Mouse (Mus musculus): Measurements from ENCODE around the gene Plcg2. TPM values are rescaled to one million over a fixed set of nuclear protein-coding genes. Genes with fewer than 3 reads are reported as not detected.

The Plcg2 gene
- polyA plus RNA-seq, 1 experiment from 2014 or later: 1.3 TPM

DNA sequence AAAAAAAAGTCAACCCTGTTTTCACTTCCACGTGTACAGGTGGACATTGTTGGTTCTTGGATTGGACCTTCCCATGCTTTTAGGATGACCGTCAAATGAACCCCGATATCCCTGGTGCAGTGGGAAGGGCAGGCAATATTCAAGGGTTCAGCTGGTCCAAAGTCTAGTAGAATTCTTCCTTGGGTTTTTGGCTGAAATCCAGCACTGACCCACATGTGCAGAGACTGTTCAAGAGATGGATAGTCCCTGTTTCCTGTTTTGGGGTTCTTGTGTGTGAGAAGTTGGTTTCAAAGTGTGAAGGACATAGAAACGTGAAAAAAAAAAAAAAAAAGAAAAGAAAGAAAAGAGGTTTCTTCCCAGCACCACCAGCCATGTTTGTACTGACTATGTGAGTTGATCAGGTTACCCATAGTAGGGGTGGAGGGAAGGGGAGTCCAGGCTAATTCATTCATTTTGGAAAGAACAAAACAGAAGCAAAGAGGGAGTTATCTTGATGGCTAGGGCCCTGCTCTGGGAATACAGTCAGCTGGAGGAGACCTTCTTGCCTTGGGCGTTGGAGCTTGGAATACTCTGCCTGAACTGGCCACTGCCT, 2.2 kb downstream of the Plcg2 start:
- no peaks in the 10 kb centered on the region for H3K9me3 ChIP-seq (ENCODE audit: control insufficient read depth, low read length)
- no peak overlapping the region for H3K4me2 ChIP-seq (ENCODE audit: low read length)
- WGBS: 85% methylated on average over 5 of the region's 5 CpGs
- H3K9ac ChIP-seq (ENCODE audit: low read depth, low read length): no peak overlapping the region
- H3K27me3 ChIP-seq (replicated peaks; ENCODE audit: control insufficient read depth, insufficient read depth, low read length): peaks cover 12% of the 10 kb centered on the region
- no peak overlapping the region for H3K27ac ChIP-seq (ENCODE audit: low read depth, low read length)
- peaks cover 9% of the 10 kb centered on the region for H3K4me1 ChIP-seq (ENCODE audit: control insufficient read depth, insufficient read depth, low read depth, low read length)
- ATAC-seq: no peak
- no peak overlapping the region for H3K4me3 ChIP-seq (ENCODE audit: low read length)
- no peaks in the 10 kb centered on the region for H3K36me3 ChIP-seq (ENCODE audit: control insufficient read depth, insufficient read depth, low read length)

DNA sequence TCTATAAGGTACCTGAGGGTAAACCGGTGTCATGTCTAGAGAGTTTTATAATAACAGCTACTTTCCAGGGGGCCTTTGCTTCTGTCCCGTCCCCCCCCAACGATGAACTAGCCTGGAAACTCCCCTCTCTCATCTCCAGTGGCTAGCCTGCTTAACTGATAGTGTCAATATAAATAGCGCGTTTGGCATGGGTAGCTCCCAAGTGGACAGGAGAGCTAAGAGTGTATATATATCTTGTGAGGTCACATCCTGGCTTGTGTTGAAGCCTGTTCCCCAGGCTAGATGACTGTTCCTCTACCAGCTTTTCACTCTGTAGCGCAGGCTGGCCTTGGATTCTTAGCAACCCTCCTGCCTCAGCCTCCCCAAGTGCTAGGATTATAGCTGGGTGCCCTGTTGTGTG, 3.2 kb downstream of the Plcg2 start:
- peaks cover 9% of the 10 kb centered on the region for H3K4me1 ChIP-seq (ENCODE audit: control insufficient read depth, insufficient read depth, low read depth, low read length)

DNA sequence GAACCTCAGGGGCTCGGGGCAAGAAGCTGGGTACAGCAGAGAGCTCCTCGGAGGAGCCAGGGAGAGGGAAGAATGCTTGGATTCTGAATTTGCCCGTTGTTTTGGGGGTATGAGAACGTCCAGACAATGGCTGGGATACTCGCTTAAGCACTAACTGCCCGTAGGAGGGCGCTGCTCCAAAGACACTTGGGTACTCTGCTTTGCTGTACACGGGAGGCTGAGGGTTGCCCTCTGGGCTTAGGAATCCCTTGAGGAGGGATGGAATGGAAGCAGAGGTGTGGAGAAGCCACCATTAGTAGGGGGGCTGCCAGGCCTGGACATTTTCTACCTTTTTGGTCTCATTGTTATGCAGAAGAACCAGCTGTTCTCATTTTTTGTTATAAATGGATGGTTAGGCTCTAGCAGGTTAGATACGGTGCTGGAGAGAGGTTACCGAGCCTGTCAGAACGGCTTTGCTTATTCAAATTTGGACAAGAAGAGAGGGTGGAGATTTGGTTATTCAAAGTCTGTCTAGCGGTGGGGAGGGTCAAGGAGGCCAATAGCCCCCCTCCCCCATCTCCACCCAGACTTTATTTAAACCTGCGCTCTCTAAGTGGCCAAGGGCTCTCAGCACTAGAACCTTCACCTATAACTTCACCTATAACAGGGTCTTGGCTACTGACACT, 5.4 kb downstream of the Plcg2 start:
- H3K27me3 ChIP-seq (replicated peaks; ENCODE audit: control insufficient read depth, insufficient read depth, low read length): peaks cover 4% of the 10 kb centered on the region
- no peaks in the 10 kb centered on the region for H3K9me3 ChIP-seq (ENCODE audit: control insufficient read depth, low read length)
- H3K27ac ChIP-seq (ENCODE audit: low read depth, low read length): no peak overlapping the region
- no peak for ATAC-seq
- H3K36me3 ChIP-seq (ENCODE audit: control insufficient read depth, insufficient read depth, low read length): no peaks in the 10 kb centered on the region
- no peak overlapping the region for H3K4me2 ChIP-seq (ENCODE audit: low read length)
- WGBS: 63% methylated on average over 13 of the region's 13 CpGs
- peaks cover 1% of the 10 kb centered on the region; the same call in 1 of the 2 replicates for H3K4me1 ChIP-seq (ENCODE audit: control insufficient read depth, insufficient read depth, low read depth, low read length)
- H3K9ac ChIP-seq (ENCODE audit: low read depth, low read length): no peak overlapping the region
- no peak overlapping the region for H3K4me3 ChIP-seq (ENCODE audit: low read length)

More for the DNA sequence above, 3.2 kb downstream of the Plcg2 start:
- Histone ChIP-seq H3K9me3 (ENCODE audit: control insufficient read depth, low read length) (no peaks in the 10 kb centered on the region), H3K36me3 (ENCODE audit: control insufficient read depth, insufficient read depth, low read length) (no peaks in the 10 kb centered on the region), H3K27me3 (replicated peaks; ENCODE audit: control insufficient read depth, insufficient read depth, low read length) (peaks cover 12% of the 10 kb centered on the region), H3K4me2 (ENCODE audit: low read length) (no peak overlapping the region), H3K27ac (ENCODE audit: low read depth, low read length) (no peak overlapping the region), H3K4me3 (ENCODE audit: low read length) (no peak overlapping the region), H3K9ac (ENCODE audit: low read depth, low read length) (no peak overlapping the region)
- no peak for ATAC-seq
- 92% methylated on average over 6 of the region's 6 CpGs for WGBS

DNA sequence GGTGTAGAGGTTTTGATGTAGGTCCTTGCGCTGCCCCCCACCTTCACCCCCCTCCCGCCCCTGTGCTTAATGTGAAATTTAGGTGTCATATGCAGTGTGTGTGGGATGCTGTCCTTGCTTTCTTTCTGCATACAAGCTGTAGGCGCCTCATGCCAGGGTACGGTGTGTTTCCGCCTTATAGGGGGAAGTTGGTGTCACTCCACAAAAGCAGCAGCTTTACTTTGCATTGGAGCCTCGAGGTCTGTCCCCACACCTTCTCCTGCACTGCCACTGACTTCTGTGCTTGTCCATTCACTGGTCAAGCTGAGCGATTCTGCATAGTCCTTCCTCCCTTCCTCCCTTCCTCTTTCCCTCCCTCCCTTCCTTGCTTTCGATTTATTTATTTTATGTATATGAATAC, 9.6 kb downstream of the Plcg2 start:
- peaks cover 5% of the 10 kb centered on the region; the same call in 1 of the 2 replicates for H3K9me3 ChIP-seq (ENCODE audit: control insufficient read depth, low read length)
- no peak overlapping the region for H3K9ac ChIP-seq (ENCODE audit: low read depth, low read length)
- ATAC-seq: no peak
- no peak overlapping the region for H3K4me2 ChIP-seq (ENCODE audit: low read length)
- H3K4me3 ChIP-seq (ENCODE audit: low read length): no peak overlapping the region
- H3K27me3 ChIP-seq (replicated peaks; ENCODE audit: control insufficient read depth, insufficient read depth, low read length): no peaks in the 10 kb centered on the region
- H3K36me3 ChIP-seq (ENCODE audit: control insufficient read depth, insufficient read depth, low read length): no peaks in the 10 kb centered on the region
- no peak overlapping the region for H3K27ac ChIP-seq (ENCODE audit: low read depth, low read length)
- no peaks in the 10 kb centered on the region for H3K4me1 ChIP-seq (ENCODE audit: control insufficient read depth, insufficient read depth, low read depth, low read length)
- WGBS: 88% methylated on average over 8 of the region's 8 CpGs

DNA sequence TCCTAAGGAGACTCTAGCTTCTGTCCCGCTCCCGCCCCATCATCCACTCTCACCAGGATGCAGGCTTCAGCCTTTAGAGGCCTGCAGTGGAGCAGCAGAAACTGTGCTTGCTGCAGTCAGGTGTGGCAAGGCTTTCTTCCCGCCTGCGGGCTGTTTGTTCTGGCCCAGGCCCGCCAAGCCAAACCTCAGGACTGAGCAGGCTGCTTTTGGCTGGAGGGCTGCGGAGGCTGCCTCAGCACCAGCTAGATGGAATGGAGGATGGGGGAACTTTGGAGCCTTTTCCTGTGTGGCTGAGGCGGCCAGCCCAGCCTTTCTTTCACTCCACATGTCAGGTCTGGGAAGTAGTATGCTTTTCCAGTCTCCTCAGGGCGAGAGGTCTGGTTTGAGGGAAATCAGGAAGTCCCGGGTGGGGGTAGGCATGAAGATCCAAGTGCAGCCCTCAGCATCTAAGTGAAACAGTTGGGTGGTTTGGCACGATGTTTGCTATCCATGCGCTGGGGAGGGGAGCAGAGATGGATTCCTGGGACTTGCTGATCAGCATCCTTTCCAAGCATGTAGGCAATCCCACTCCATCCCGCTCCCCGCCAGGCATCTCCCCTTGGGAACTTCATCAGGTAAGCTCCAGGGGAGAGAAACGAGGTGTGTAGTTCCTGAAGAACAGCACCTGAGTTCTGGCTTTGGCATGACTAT, 18.9 kb downstream of the Plcg2 start:
- H3K4me3 ChIP-seq (ENCODE audit: low read length): no peak overlapping the region
- no peaks in the 10 kb centered on the region for H3K27me3 ChIP-seq (replicated peaks; ENCODE audit: control insufficient read depth, insufficient read depth, low read length)
- ATAC-seq: no peak
- no peaks in the 10 kb centered on the region for H3K36me3 ChIP-seq (ENCODE audit: control insufficient read depth, insufficient read depth, low read length)
- no peak overlapping the region for H3K4me2 ChIP-seq (ENCODE audit: low read length)
- H3K27ac ChIP-seq (ENCODE audit: low read depth, low read length): no peak overlapping the region
- H3K9me3 ChIP-seq (ENCODE audit: control insufficient read depth, low read length): no peaks in the 10 kb centered on the region
- H3K4me1 ChIP-seq (ENCODE audit: control insufficient read depth, insufficient read depth, low read depth, low read length): no peaks in the 10 kb centered on the region
- WGBS: 70% methylated on average over 14 of the region's 14 CpGs
- H3K9ac ChIP-seq (ENCODE audit: low read depth, low read length): no peak overlapping the region; the same call in 1 of the 2 replicates

DNA sequence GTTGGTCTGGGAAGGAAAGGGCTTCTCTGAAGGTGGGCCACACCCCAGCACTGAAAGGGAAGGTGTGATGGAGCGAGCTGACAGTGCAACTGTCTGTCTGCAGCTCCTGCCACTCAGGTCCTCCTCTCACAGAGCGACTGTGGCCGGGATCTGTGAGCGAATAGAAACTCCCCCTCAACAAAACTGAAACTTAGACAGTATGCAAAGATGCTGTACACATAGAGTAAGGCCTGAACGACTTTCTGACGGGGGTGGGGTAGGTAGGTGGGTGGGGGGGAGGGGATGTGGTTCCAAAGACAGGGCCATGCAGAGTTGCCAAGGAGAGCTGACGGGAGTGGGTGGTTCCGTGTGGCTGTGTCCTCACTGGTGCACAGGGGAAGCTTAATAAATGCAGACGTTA, 19.8 kb downstream of the Plcg2 start:
- no peak for ATAC-seq

DNA sequence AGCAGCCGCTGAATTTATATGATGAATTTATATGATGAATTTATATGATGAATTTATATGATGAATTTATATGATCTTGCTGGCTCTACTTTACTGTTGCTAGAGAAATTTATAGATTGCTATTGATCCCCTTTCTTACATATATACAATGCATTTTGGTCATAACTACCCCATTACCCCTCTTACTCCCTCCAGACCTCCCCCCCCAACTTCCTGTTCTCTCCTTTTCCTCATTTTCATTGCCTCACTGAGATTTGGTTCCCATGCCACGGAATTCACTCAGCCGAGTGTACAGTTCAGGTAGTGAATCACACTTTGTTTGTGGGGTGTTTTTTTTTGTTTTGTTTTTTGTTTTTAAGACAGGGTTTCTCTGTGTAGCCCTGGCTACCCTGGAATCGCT, 20.8 kb downstream of the Plcg2 start:
- Histone ChIP-seq H3K9ac (ENCODE audit: low read depth, low read length) (no peak overlapping the region), H3K4me3 (ENCODE audit: low read length) (no peak overlapping the region), H3K27me3 (replicated peaks; ENCODE audit: control insufficient read depth, insufficient read depth, low read length) (no peaks in the 10 kb centered on the region), H3K36me3 (ENCODE audit: control insufficient read depth, insufficient read depth, low read length) (no peaks in the 10 kb centered on the region), H3K27ac (ENCODE audit: low read depth, low read length) (no peak overlapping the region), H3K4me1 (ENCODE audit: control insufficient read depth, insufficient read depth, low read depth, low read length) (no peaks in the 10 kb centered on the region), H3K9me3 (ENCODE audit: control insufficient read depth, low read length) (no peaks in the 10 kb centered on the region), H3K4me2 (ENCODE audit: low read length) (no peak overlapping the region)
- 84% methylated on average over 4 of the region's 4 CpGs for WGBS
- no peak for ATAC-seq

More for the DNA sequence above, 19.8 kb downstream of the Plcg2 start:
- 75% methylated on average over 9 of the region's 9 CpGs for WGBS
- Histone ChIP-seq H3K36me3 (ENCODE audit: control insufficient read depth, insufficient read depth, low read length) (no peaks in the 10 kb centered on the region), H3K27ac (ENCODE audit: low read depth, low read length) (no peak overlapping the region), H3K9me3 (ENCODE audit: control insufficient read depth, low read length) (no peaks in the 10 kb centered on the region), H3K4me3 (ENCODE audit: low read length) (no peak overlapping the region), H3K27me3 (replicated peaks; ENCODE audit: control insufficient read depth, insufficient read depth, low read length) (no peaks in the 10 kb centered on the region), H3K4me1 (ENCODE audit: control insufficient read depth, insufficient read depth, low read depth, low read length) (no peaks in the 10 kb centered on the region), H3K9ac (ENCODE audit: low read depth, low read length) (no peak overlapping the region), H3K4me2 (ENCODE audit: low read length) (no peak overlapping the region)

DNA sequence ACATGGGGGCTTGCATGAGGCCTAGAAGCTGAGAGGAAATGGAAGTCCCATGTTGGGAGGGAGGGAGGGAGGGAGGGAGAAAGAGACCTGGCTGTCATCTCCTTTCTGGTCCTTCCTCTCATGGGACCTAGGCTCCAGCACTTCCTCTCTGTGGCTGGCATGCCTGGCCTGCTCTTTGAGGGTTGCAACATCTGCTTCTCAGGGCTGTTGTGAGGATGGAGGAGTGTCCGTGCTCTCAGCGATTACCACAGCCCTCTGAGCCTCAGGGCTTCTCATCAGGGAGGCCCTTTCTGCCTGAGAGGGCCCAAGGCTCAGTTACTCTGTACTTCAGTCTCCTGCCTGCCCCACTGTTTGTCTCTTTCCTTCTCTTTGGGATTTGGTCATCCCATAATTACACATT, 28.1 kb downstream of the Plcg2 start:
- no peaks in the 10 kb centered on the region for H3K27me3 ChIP-seq (replicated peaks; ENCODE audit: control insufficient read depth, insufficient read depth, low read length)
- H3K36me3 ChIP-seq (ENCODE audit: control insufficient read depth, insufficient read depth, low read length): no peaks in the 10 kb centered on the region
- no peak overlapping the region for H3K27ac ChIP-seq (ENCODE audit: low read depth, low read length)
- 47% methylated on average over 2 of the region's 2 CpGs for WGBS
- no peak overlapping the region for H3K4me3 ChIP-seq (ENCODE audit: low read length)
- ATAC-seq: no peak
- H3K9me3 ChIP-seq (ENCODE audit: control insufficient read depth, low read length): no peaks in the 10 kb centered on the region
- H3K9ac ChIP-seq (ENCODE audit: low read depth, low read length): no peak overlapping the region
- no peak overlapping the region for H3K4me2 ChIP-seq (ENCODE audit: low read length)
- H3K4me1 ChIP-seq (ENCODE audit: control insufficient read depth, insufficient read depth, low read depth, low read length): no peaks in the 10 kb centered on the region

DNA sequence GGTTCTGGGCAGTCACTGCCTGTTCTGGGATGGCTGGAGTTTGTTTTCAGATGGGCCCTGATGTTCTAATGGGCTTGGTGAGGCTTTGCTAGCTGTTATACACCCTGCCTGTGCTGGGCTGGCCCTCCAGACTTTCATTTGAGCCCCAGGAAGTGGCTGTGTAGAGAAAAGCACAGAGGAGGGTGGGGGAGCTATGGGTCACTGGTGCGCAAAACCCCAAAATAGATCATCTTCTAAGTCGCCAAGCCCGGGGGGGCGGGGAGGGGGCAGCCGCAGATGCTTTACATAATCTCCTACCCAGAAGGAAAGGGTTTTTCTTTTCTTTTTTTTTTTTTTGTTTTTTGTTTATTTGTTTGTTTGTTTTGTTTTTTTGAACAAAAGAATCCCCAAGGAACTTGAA, 29.9 kb downstream of the Plcg2 start:
- no peaks in the 10 kb centered on the region for H3K36me3 ChIP-seq (ENCODE audit: control insufficient read depth, insufficient read depth, low read length)
- H3K9ac ChIP-seq (ENCODE audit: low read depth, low read length): no peak overlapping the region
- H3K27ac ChIP-seq (ENCODE audit: low read depth, low read length): no peak overlapping the region
- no peak for ATAC-seq
- H3K4me3 ChIP-seq (ENCODE audit: low read length): no peak overlapping the region
- H3K27me3 ChIP-seq (replicated peaks; ENCODE audit: control insufficient read depth, insufficient read depth, low read length): no peaks in the 10 kb centered on the region
- H3K4me2 ChIP-seq (ENCODE audit: low read length): no peak overlapping the region
- WGBS: 82% methylated on average over 5 of the region's 5 CpGs
- H3K9me3 ChIP-seq (ENCODE audit: control insufficient read depth, low read length): no peaks in the 10 kb centered on the region
- no peaks in the 10 kb centered on the region for H3K4me1 ChIP-seq (ENCODE audit: control insufficient read depth, insufficient read depth, low read depth, low read length)

All from hindbrain, embryonic 16.5 days (tissue).